Mouse (Mus musculus): ENCODE results near the gene Srgap1. TPM values are rescaled to one million over a fixed set of nuclear protein-coding genes. Genes with fewer than 3 reads are reported as not detected.

Srgap1 gene
- polyA plus RNA-seq, 1 experiment, result 1.2 TPM

GRCm38 (mm10) chr10:121762141-121762540 is 285.0 kb downstream of the Srgap1 start:
- H3K4me2 ChIP-seq (ENCODE audit: low read depth), result no peak overlapping the region
- H3K79me2 ChIP-seq (ENCODE audit: control insufficient read depth, insufficient read depth), result no peaks in the 10 kb centered on the region
- no peaks in the 10 kb centered on the region for H3K27me3 ChIP-seq (ENCODE audit: control insufficient read depth, insufficient read depth, insufficient read length)
- no peak for TF ChIP-seq MYOG (IDR thresholded peaks at IDR 0.05; ENCODE audit: control insufficient read depth in 1 of 3, insufficient read depth in 1 of 3, insufficient read length in 2 of 3, low read depth in 2 of 3)
- no peaks in the 10 kb centered on the region for H3K36me3 ChIP-seq (ENCODE audit: control insufficient read depth, insufficient read depth)
- H3ac ChIP-seq (ENCODE audit: control insufficient read depth, insufficient read length), result no peak overlapping the region
- no peak overlapping the region for H3K4me3 ChIP-seq

- Histone ChIP-seq H3K79me2 (ENCODE audit: control insufficient read depth, insufficient read depth) (no peaks in the 10 kb centered on the region), H3ac (ENCODE audit: control insufficient read depth, insufficient read length) (no peak overlapping the region), H3K27me3 (ENCODE audit: control insufficient read depth, insufficient read depth, insufficient read length) (no peaks in the 10 kb centered on the region), H3K36me3 (ENCODE audit: control insufficient read depth, insufficient read depth) (no peaks in the 10 kb centered on the region), H3K4me2 (ENCODE audit: low read depth) (no peak overlapping the region), H3K4me3 (no peak overlapping the region)
- TF ChIP-seq USF1 (IDR thresholded peaks at IDR 0.05; ENCODE audit: low read depth) (no peak), TCF12 (IDR thresholded peaks at IDR 0.05; ENCODE audit: insufficient read depth, poor library complexity, severe bottlenecking) (no peak), MYOD1 (IDR thresholded peaks at IDR 0.05; ENCODE audit: control insufficient read depth in 1 of 3, insufficient read length in 2 of 3, low read depth in 2 of 3) (no peak), MAX (IDR thresholded peaks at IDR 0.05; ENCODE audit: low read depth) (no peak), E2F4 (IDR thresholded peaks at IDR 0.05; ENCODE audit: insufficient read depth) (no peak), CEBPB (IDR thresholded peaks at IDR 0.05; ENCODE audit: insufficient read depth, poor library complexity, severe bottlenecking) (no peak), TCF3 (IDR thresholded peaks at IDR 0.05; ENCODE audit: insufficient read length, low read depth) (no peak), SRF (IDR thresholded peaks at IDR 0.05; ENCODE audit: control insufficient read depth, insufficient read length, low read depth) (no peak), MYOG (IDR thresholded peaks at IDR 0.05; ENCODE audit: control insufficient read depth in 1 of 3, insufficient read depth in 1 of 3, insufficient read length in 2 of 3, low read depth in 2 of 3) (no peak), POLR2A (IDR thresholded peaks at IDR 0.05; ENCODE audit: insufficient read length, low read depth) (no peak), REST (IDR thresholded peaks at IDR 0.05; ENCODE audit: insufficient read depth, insufficient read length) (no peak), POLR2AphosphoS2 (IDR thresholded peaks at IDR 0.05; ENCODE audit: insufficient read length, low read depth) (no peak)
Observed at GRCm38 (mm10) chr10:121759095-121759494, 288.0 kb downstream of the Srgap1 start.

- no peak overlapping the region for H3ac ChIP-seq (ENCODE audit: control insufficient read depth, insufficient read length)
- H3K27me3 ChIP-seq (ENCODE audit: control insufficient read depth, insufficient read depth, insufficient read length), result no peaks in the 10 kb centered on the region
- no peaks in the 10 kb centered on the region for H3K36me3 ChIP-seq (ENCODE audit: control insufficient read depth, insufficient read depth)
- H3K4me2 ChIP-seq (ENCODE audit: low read depth), result no peak overlapping the region
- no peaks in the 10 kb centered on the region for H3K79me2 ChIP-seq (ENCODE audit: control insufficient read depth, insufficient read depth)
- no peak overlapping the region for H3K4me3 ChIP-seq
- TF ChIP-seq MYOD1 (IDR thresholded peaks at IDR 0.05; ENCODE audit: control insufficient read depth in 1 of 3, insufficient read length in 2 of 3, low read depth in 2 of 3), result no peak
- no peak for TF ChIP-seq SRF (IDR thresholded peaks at IDR 0.05; ENCODE audit: control insufficient read depth, insufficient read length, low read depth)
- no peak for TF ChIP-seq TCF12 (IDR thresholded peaks at IDR 0.05; ENCODE audit: insufficient read depth, poor library complexity, severe bottlenecking)
- TF ChIP-seq CEBPB (IDR thresholded peaks at IDR 0.05; ENCODE audit: insufficient read depth, poor library complexity, severe bottlenecking), result no peak
- no peak for TF ChIP-seq MAX (IDR thresholded peaks at IDR 0.05; ENCODE audit: low read depth)
- TF ChIP-seq REST (IDR thresholded peaks at IDR 0.05; ENCODE audit: insufficient read depth, insufficient read length), result no peak
- no peak for TF ChIP-seq POLR2AphosphoS2 (IDR thresholded peaks at IDR 0.05; ENCODE audit: insufficient read length, low read depth)
- no peak for TF ChIP-seq TCF3 (IDR thresholded peaks at IDR 0.05; ENCODE audit: insufficient read length, low read depth)
- no peak for TF ChIP-seq MYOG (IDR thresholded peaks at IDR 0.05; ENCODE audit: control insufficient read depth in 1 of 3, insufficient read depth in 1 of 3, insufficient read length in 2 of 3, low read depth in 2 of 3)
- TF ChIP-seq E2F4 (IDR thresholded peaks at IDR 0.05; ENCODE audit: insufficient read depth), result no peak
- TF ChIP-seq USF1 (IDR thresholded peaks at IDR 0.05; ENCODE audit: low read depth), result no peak
- no peak for TF ChIP-seq POLR2A (IDR thresholded peaks at IDR 0.05; ENCODE audit: insufficient read length, low read depth)
Observed at GRCm38 (mm10) chr10:121756677-121757076, 290.4 kb downstream of the Srgap1 start.

- no peak overlapping the region for H3K4me2 ChIP-seq (ENCODE audit: low read depth)
- no peak overlapping the region for H3K4me3 ChIP-seq
- TF ChIP-seq MYOD1 (IDR thresholded peaks at IDR 0.05; ENCODE audit: control insufficient read depth in 1 of 3, insufficient read length in 2 of 3, low read depth in 2 of 3) (no peak), REST (IDR thresholded peaks at IDR 0.05; ENCODE audit: insufficient read depth, insufficient read length) (no peak), POLR2AphosphoS2 (IDR thresholded peaks at IDR 0.05; ENCODE audit: insufficient read length, low read depth) (no peak), TCF12 (IDR thresholded peaks at IDR 0.05; ENCODE audit: insufficient read depth, poor library complexity, severe bottlenecking) (no peak), USF1 (IDR thresholded peaks at IDR 0.05; ENCODE audit: low read depth) (no peak), POLR2A (IDR thresholded peaks at IDR 0.05; ENCODE audit: insufficient read length, low read depth) (no peak), SRF (IDR thresholded peaks at IDR 0.05; ENCODE audit: control insufficient read depth, insufficient read length, low read depth) (no peak), MAX (IDR thresholded peaks at IDR 0.05; ENCODE audit: low read depth) (no peak), MYOG (IDR thresholded peaks at IDR 0.05; ENCODE audit: control insufficient read depth in 1 of 3, insufficient read depth in 1 of 3, insufficient read length in 2 of 3, low read depth in 2 of 3) (no peak), E2F4 (IDR thresholded peaks at IDR 0.05; ENCODE audit: insufficient read depth) (no peak), CEBPB (IDR thresholded peaks at IDR 0.05; ENCODE audit: insufficient read depth, poor library complexity, severe bottlenecking) (no peak), TCF3 (IDR thresholded peaks at IDR 0.05; ENCODE audit: insufficient read length, low read depth) (no peak)
- no peaks in the 10 kb centered on the region for H3K36me3 ChIP-seq (ENCODE audit: control insufficient read depth, insufficient read depth)
- no peaks in the 10 kb centered on the region for H3K79me2 ChIP-seq (ENCODE audit: control insufficient read depth, insufficient read depth)
- H3ac ChIP-seq (ENCODE audit: control insufficient read depth, insufficient read length), result no peak overlapping the region
- no peaks in the 10 kb centered on the region for H3K27me3 ChIP-seq (ENCODE audit: control insufficient read depth, insufficient read depth, insufficient read length)
Observed at GRCm38 (mm10) chr10:121755822-121756221, 291.3 kb downstream of the Srgap1 start.

- Histone ChIP-seq H3K4me3 (no peak overlapping the region), H3K79me2 (ENCODE audit: control insufficient read depth, insufficient read depth) (no peaks in the 10 kb centered on the region), H3K4me2 (ENCODE audit: low read depth) (no peak overlapping the region), H3K27me3 (ENCODE audit: control insufficient read depth, insufficient read depth, insufficient read length) (no peaks in the 10 kb centered on the region), H3K36me3 (ENCODE audit: control insufficient read depth, insufficient read depth) (no peaks in the 10 kb centered on the region), H3ac (ENCODE audit: control insufficient read depth, insufficient read length) (no peak overlapping the region)
- TF ChIP-seq REST (IDR thresholded peaks at IDR 0.05; ENCODE audit: insufficient read depth, insufficient read length) (no peak), TCF3 (IDR thresholded peaks at IDR 0.05; ENCODE audit: insufficient read length, low read depth) (no peak)
Observed at GRCm38 (mm10) chr10:121754237-121754636, 292.9 kb downstream of the Srgap1 start.

Measured in myocyte (in vitro differentiated cells).